Mouse (Mus musculus): Measurements from ENCODE around the gene Ube2g2. TPM values are rescaled to one million over a fixed set of nuclear protein-coding genes. Genes with fewer than 3 reads are reported as not detected.

Ube2g2 gene
- polyA plus RNA-seq, 1 experiment from 2014 or later, result 53.0 TPM

DNA sequence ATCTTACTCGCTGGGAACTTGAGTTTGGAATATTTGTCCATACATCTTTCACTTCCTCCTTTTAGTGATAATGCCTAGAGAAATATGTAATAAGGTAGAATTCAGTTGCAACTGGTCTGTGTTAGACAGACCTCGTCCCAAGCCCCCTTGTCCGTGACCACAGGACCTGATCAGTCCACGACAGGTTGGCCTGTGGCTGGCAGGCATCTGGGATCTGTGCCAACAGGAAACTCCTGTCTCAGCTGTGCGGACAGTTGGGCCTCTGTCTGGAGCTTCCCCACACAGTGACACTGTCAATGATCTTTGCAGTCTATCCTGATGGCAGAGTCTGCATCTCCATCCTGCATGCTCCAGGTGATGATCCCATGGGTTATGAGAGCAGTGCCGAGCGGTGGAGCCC, 21.1 kb downstream of the Ube2g2 start:
- Histone ChIP-seq H3K4me2 (ENCODE audit: low read length) (no peak overlapping the region), H3K4me3 (ENCODE audit: control insufficient read depth in 1 of 2, insufficient read depth in 1 of 2, low read depth in 1 of 2, low read length in 2 of 2) (no peak overlapping the region), H3K36me3 (ENCODE audit: control insufficient read depth, insufficient read depth, low read length) (peaks cover 75% of the 10 kb centered on the region), H3K9ac (ENCODE audit: low read length) (no peak overlapping the region), H3K27ac (replicated peaks in 1 of 2; ENCODE audit: control insufficient read depth in 1 of 2, insufficient read depth in 1 of 2, low read depth in 2 of 2, low read length in 2 of 2) (no peak overlapping the region), H3K4me1 (ENCODE audit: control insufficient read depth in 2 of 2, insufficient read depth in 2 of 2, low read length in 2 of 2) (peaks cover 14 to 20% of the 10 kb centered on the region in 2 experiments), H3K9me3 (ENCODE audit: control insufficient read depth, low read length) (no peaks in the 10 kb centered on the region), H3K27me3 (ENCODE audit: control insufficient read depth, insufficient read depth, low read length) (no peaks in the 10 kb centered on the region)
- 60% methylated on average over 7 of the region's 7 CpGs for WGBS
- ATAC-seq (ENCODE audit: insufficient number of reproducible peaks, insufficient read depth, low FRiP score, low read depth), result no peak

DNA sequence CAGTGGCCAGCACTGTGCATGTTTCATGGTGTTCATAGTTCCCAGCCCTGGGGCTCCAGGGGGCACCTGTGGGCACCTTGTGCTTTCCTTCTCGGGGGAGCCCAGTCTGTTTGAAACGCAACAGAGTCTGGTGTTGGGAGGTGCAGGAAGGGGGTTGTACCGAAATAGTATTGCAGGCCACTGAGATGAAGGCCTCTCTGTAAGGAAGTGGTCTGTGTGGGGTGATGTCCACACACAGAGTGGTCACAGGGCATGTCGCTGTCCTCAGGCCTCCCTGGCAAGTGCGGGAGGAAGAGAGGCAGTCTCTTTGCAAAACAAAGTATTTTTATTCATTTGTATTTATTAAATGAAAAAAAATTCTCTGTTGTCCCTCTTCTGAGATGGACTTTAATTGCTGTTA, 23.5 kb downstream of the Ube2g2 start:
- Histone ChIP-seq H3K27me3 (ENCODE audit: control insufficient read depth, insufficient read depth, low read length) (no peaks in the 10 kb centered on the region), H3K9ac (ENCODE audit: low read length) (no peak overlapping the region), H3K27ac (replicated peaks in 1 of 2; ENCODE audit: control insufficient read depth in 1 of 2, insufficient read depth in 1 of 2, low read depth in 2 of 2, low read length in 2 of 2) (no peak overlapping the region), H3K36me3 (ENCODE audit: control insufficient read depth, insufficient read depth, low read length) (peaks cover 64% of the 10 kb centered on the region), H3K4me2 (ENCODE audit: low read length) (no peak overlapping the region), H3K9me3 (ENCODE audit: control insufficient read depth, low read length) (no peaks in the 10 kb centered on the region), H3K4me1 (ENCODE audit: control insufficient read depth in 2 of 2, insufficient read depth in 2 of 2, low read length in 2 of 2) (peaks cover 5 to 9% of the 10 kb centered on the region in 2 experiments; a peak in 2 of 4 replicates), H3K4me3 (ENCODE audit: control insufficient read depth in 1 of 2, insufficient read depth in 1 of 2, low read depth in 1 of 2, low read length in 2 of 2) (no peak overlapping the region)
- 78% methylated on average over 5 of the region's 5 CpGs for WGBS
- ATAC-seq (ENCODE audit: insufficient number of reproducible peaks, insufficient read depth, low FRiP score, low read depth), result no peak

DNA sequence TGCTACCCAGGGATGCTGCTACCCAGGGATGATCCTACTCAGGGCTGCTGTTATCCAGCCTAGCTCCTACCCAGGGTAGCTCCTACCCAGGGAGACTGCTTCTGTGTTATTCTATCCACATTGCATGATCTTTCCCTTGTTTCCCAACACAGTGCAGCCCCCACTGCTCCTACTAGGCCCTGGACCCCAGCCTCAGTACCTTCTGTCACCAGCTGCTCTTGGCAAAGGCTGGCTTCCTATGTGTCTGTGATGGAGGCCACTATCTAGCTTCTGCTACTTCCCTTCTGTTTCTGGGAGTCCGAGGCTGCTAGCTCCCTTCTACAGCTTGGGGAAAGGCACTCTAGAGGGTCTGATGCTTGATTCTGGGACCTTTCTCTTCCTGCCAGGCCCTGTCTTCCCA, 25.4 kb downstream of the Ube2g2 start:
- 52% methylated on average over 1 of the region's 1 CpGs for WGBS
- no peak for ATAC-seq (ENCODE audit: insufficient number of reproducible peaks, insufficient read depth, low FRiP score, low read depth)
- Histone ChIP-seq H3K9me3 (ENCODE audit: control insufficient read depth, low read length) (no peaks in the 10 kb centered on the region), H3K27me3 (ENCODE audit: control insufficient read depth, insufficient read depth, low read length) (no peaks in the 10 kb centered on the region), H3K9ac (ENCODE audit: low read length) (no peak overlapping the region), H3K27ac (replicated peaks in 1 of 2; ENCODE audit: control insufficient read depth in 1 of 2, insufficient read depth in 1 of 2, low read depth in 2 of 2, low read length in 2 of 2) (no peak overlapping the region), H3K4me3 (ENCODE audit: control insufficient read depth in 1 of 2, insufficient read depth in 1 of 2, low read depth in 1 of 2, low read length in 2 of 2) (no peak overlapping the region), H3K4me2 (ENCODE audit: low read length) (no peak overlapping the region), H3K36me3 (ENCODE audit: control insufficient read depth, insufficient read depth, low read length) (peaks cover 46% of the 10 kb centered on the region), H3K4me1 (ENCODE audit: control insufficient read depth in 2 of 2, insufficient read depth in 2 of 2, low read length in 2 of 2) (peaks cover 5 to 9% of the 10 kb centered on the region in 2 experiments; a peak in 2 of 4 replicates)

DNA sequence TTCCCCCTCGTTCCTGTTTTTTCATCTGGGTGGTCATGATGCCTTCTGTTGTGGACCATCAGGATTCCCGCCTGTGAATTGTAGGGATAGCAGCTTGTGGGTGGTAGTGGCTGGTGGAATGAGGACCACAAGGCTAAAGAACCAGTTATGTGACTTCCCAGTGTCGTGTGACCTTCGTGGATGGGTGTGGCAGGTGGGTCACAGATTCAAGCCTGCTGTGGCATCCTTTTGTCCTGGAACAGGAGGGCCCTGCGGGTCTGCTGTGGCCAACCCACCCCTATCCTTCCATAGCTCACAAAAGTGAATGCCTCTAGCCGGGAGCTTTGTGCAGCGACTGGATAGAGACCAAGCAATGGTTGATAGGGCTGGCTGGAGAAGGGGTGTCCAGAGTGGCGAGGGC, 25.8 kb downstream of the Ube2g2 start:
- H3K4me1 ChIP-seq (ENCODE audit: control insufficient read depth in 2 of 2, insufficient read depth in 2 of 2, low read length in 2 of 2), result peaks cover 5 to 9% of the 10 kb centered on the region in 2 experiments; a peak in 2 of 4 replicates
- H3K27ac ChIP-seq (replicated peaks in 1 of 2; ENCODE audit: control insufficient read depth in 1 of 2, insufficient read depth in 1 of 2, low read depth in 2 of 2, low read length in 2 of 2), result no peak overlapping the region
- no peaks in the 10 kb centered on the region for H3K27me3 ChIP-seq (ENCODE audit: control insufficient read depth, insufficient read depth, low read length)
- no peaks in the 10 kb centered on the region for H3K9me3 ChIP-seq (ENCODE audit: control insufficient read depth, low read length)
- no peak overlapping the region for H3K4me3 ChIP-seq (ENCODE audit: control insufficient read depth in 1 of 2, insufficient read depth in 1 of 2, low read depth in 1 of 2, low read length in 2 of 2)
- H3K36me3 ChIP-seq (ENCODE audit: control insufficient read depth, insufficient read depth, low read length), result peaks cover 42% of the 10 kb centered on the region
- no peak for ATAC-seq (ENCODE audit: insufficient number of reproducible peaks, insufficient read depth, low FRiP score, low read depth)
- H3K4me2 ChIP-seq (ENCODE audit: low read length), result no peak overlapping the region
- H3K9ac ChIP-seq (ENCODE audit: low read length), result no peak overlapping the region
- 79% methylated on average over 8 of the region's 8 CpGs for whole genome bisulfite sequencing

DNA sequence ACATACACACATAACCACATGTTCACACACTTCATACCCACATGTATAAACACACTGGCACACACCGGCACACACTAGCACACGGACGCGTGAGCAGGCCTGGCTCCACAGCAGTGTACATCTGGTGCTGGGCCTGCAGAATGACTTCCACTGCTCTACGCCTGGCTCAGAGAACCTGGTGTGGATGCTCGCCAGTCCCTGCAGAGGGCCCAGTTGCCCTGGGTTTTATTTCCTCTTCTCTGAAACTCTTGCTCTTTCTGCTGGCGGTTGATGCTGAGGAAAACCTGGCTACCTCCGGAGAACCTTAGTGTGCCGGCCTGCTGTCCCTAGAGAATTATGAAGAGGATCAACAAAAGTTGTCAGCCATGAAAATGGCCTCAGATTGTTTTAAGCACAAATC, 30.0 kb downstream of the Ube2g2 start:
- Histone ChIP-seq H3K9ac (ENCODE audit: low read length) (no peak overlapping the region), H3K4me2 (ENCODE audit: low read length) (no peak overlapping the region), H3K27me3 (ENCODE audit: control insufficient read depth, insufficient read depth, low read length) (no peaks in the 10 kb centered on the region), H3K9me3 (ENCODE audit: control insufficient read depth, low read length) (0 out of 2 replicates have a peak, but pooled peaks cover 4% of the 10 kb centered on the region), H3K27ac (replicated peaks in 1 of 2; ENCODE audit: control insufficient read depth in 1 of 2, insufficient read depth in 1 of 2, low read depth in 2 of 2, low read length in 2 of 2) (no peak overlapping the region), H3K4me3 (ENCODE audit: control insufficient read depth in 1 of 2, insufficient read depth in 1 of 2, low read depth in 1 of 2, low read length in 2 of 2) (no peak overlapping the region), H3K4me1 (ENCODE audit: control insufficient read depth in 2 of 2, insufficient read depth in 2 of 2, low read length in 2 of 2) (no peaks in the 10 kb centered on the region), H3K36me3 (ENCODE audit: control insufficient read depth, insufficient read depth, low read length) (0 out of 2 replicates have a peak, but pooled peaks cover under 1% of the 10 kb centered on the region)
- 85% methylated on average over 9 of the region's 9 CpGs for WGBS
- ATAC-seq (ENCODE audit: insufficient number of reproducible peaks, insufficient read depth, low FRiP score, low read depth), result no peak

DNA sequence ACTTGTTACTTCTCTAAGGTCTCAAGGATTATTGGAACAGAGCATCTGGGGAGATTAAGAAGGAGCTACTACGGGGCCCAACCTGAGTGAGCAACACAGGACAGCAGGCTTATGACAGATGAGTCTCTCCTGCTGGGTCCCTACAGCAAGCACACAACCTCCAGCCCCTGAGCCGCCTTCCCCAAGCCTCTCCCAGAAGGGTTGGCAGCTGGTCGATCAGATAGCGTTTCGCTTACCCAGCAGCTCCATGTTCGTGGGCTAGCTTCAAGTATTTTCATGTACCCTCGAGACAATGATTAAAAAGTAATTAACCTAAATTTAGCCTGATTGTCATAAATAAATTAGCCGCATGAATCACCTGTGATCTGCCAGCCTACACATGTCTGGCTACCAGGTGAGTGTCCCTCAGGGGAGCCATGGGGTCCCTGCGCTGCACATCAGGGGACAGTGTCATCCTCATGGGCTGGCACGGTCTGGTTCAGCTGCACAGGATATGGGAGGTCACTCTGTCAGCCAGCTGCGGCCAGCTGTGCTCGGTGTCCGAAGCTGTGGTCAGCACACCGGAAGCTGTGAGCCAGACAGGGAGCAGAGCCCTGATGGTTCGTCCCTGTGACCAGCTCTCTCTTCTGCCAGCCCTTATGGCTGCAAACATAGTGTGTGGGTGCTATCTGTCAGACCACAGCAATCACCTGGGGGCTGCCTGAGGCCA, 36.4 kb downstream of the Ube2g2 start:
- no peak overlapping the region for H3K4me2 ChIP-seq (ENCODE audit: low read length)
- 0 out of 2 replicates have a peak, but pooled peaks cover 4% of the 10 kb centered on the region for H3K9me3 ChIP-seq (ENCODE audit: control insufficient read depth, low read length)
- no peak for ATAC-seq (ENCODE audit: insufficient number of reproducible peaks, insufficient read depth, low FRiP score, low read depth)
- H3K36me3 ChIP-seq (ENCODE audit: control insufficient read depth, insufficient read depth, low read length), result no peaks in the 10 kb centered on the region
- 0 out of 2 replicates have a peak, but pooled peaks cover under 1% of the 10 kb centered on the region for H3K27me3 ChIP-seq (ENCODE audit: control insufficient read depth, insufficient read depth, low read length)
- no peak overlapping the region for H3K4me3 ChIP-seq (ENCODE audit: control insufficient read depth in 1 of 2, insufficient read depth in 1 of 2, low read depth in 1 of 2, low read length in 2 of 2)
- H3K4me1 ChIP-seq (ENCODE audit: control insufficient read depth in 2 of 2, insufficient read depth in 2 of 2, low read length in 2 of 2), result no peaks in the 10 kb centered on the region
- H3K9ac ChIP-seq (ENCODE audit: low read length), result no peak overlapping the region
- WGBS, result 66% methylated on average over 15 of the region's 15 CpGs
- H3K27ac ChIP-seq (replicated peaks in 1 of 2; ENCODE audit: control insufficient read depth in 1 of 2, insufficient read depth in 1 of 2, low read depth in 2 of 2, low read length in 2 of 2), result no peak overlapping the region

DNA sequence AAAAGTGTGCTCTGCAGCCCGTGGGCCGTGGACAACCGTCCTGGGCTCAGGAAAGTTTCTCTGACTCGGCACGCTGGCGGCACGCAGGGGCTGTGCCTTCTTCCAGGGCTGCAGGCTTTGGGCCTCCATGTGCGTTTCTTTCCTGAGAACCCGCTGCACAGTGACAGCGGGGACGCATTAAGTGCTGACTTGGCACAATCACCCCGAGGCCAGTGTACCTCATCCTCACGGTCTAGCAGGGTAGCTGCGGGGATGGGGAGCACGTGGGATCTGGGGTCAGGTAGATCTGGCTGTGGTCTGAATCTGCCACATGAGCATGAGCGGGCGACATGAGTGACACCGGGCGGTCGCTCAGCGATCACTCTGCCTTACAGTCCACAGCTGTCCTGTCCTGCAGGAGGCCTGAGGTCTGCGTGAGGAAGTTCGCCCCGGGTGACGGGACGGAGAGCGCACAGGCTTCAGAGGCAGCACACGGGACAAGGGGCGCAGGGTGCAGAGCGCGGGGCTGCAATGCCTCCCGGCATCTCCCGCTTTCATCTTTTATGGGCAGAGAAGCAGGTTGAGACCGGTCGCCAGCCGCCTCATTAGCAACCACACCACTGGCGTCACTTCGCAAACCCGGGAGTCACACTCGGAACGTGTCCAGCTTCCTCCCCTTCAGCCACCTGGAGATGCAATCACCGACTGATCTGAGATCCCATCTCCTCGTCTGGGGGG, 42.0 kb downstream of the Ube2g2 start:
- WGBS, result 31% methylated on average over 43 of the region's 43 CpGs
- H3K4me2 ChIP-seq (ENCODE audit: low read length), result peak overlapping the region; percentile 41
- H3K36me3 ChIP-seq (ENCODE audit: control insufficient read depth, insufficient read depth, low read length), result no peaks in the 10 kb centered on the region
- H3K9me3 ChIP-seq (ENCODE audit: control insufficient read depth, low read length), result no peaks in the 10 kb centered on the region
- H3K9ac ChIP-seq (ENCODE audit: low read length), result no peak overlapping the region
- H3K4me1 ChIP-seq (ENCODE audit: control insufficient read depth in 2 of 2, insufficient read depth in 2 of 2, low read length in 2 of 2), result no peaks in the 10 kb centered on the region
- no peak for ATAC-seq (ENCODE audit: insufficient number of reproducible peaks, insufficient read depth, low FRiP score, low read depth)
- H3K27me3 ChIP-seq (ENCODE audit: control insufficient read depth, insufficient read depth, low read length), result 0 out of 2 replicates have a peak, but pooled peaks cover 6% of the 10 kb centered on the region
- no peak overlapping the region for H3K27ac ChIP-seq (replicated peaks in 1 of 2; ENCODE audit: control insufficient read depth in 1 of 2, insufficient read depth in 1 of 2, low read depth in 2 of 2, low read length in 2 of 2)
- no peak overlapping the region for H3K4me3 ChIP-seq (ENCODE audit: control insufficient read depth in 1 of 2, insufficient read depth in 1 of 2, low read depth in 1 of 2, low read length in 2 of 2)
